In genomic region chr19:46311341-46311740, GRCm38 (mm10) we compare ENCODE assay signal across 19 mouse cellular contexts. TPM values are rescaled to one million over a fixed set of nuclear protein-coding genes. Genes with fewer than 3 reads are reported as not detected.
DNase-seq lines count a peak whose midpoint lies in the region; ATAC-seq and TF ChIP-seq lines count a peak whose summit lies in the region.
"Had no signal": no experiment of that assay in that cellular context is flagged by ENCODE, and none has a peak within 500 bp of the region (broad histone marks: within the 10 kb centered on the region; RNA-seq: fewer than 3 reads in every experiment).

No protein-coding gene starts in this region.

- peaks cover 30% of the 10 kb centered on the region for H3K36me3 ChIP-seq in hindbrain, embryonic 10.5 days
- peaks cover 22% of the 10 kb centered on the region for H3K36me3 ChIP-seq in hindbrain, embryonic 16.5 days (ENCODE audit: control insufficient read depth, insufficient read depth, low read length)
- H3K36me3 ChIP-seq in embryonic facial prominence, embryonic 10.5 days (replicated peaks): peaks cover 27% of the 10 kb centered on the region

- no peak overlapping the region for H3K4me3 ChIP-seq in cerebellum, adult 2 months (replicated peaks; ENCODE audit: insufficient read depth, low read depth, low read length)
- H3K4me3 ChIP-seq in hindbrain, embryonic 10.5 days: no peak overlapping the region
- no peak overlapping the region for H3K4me3 ChIP-seq in hindbrain, embryonic 16.5 days (ENCODE audit: low read length)
- H3K4me3 ChIP-seq in embryonic facial prominence, embryonic 10.5 days: no peak overlapping the region
- H3K4me3 ChIP-seq: forebrain, embryonic 10.5 days; heart, embryonic 10.5 days; neural tube, embryonic 15.5 days had no signal

- no peak overlapping the region for H3K4me2 ChIP-seq in hindbrain, embryonic 16.5 days (ENCODE audit: low read length)
- H3K4me2 ChIP-seq: midbrain, embryonic 11.5 days; neural tube, embryonic 15.5 days had no signal

- no peak overlapping the region for H3K9ac ChIP-seq in hindbrain, embryonic 16.5 days (ENCODE audit: low read depth, low read length)
- H3K9ac ChIP-seq: neural tube, embryonic 15.5 days had no signal

- H3K9me3 ChIP-seq in hindbrain, embryonic 10.5 days: no peaks in the 10 kb centered on the region
- no peaks in the 10 kb centered on the region for H3K9me3 ChIP-seq in hindbrain, embryonic 16.5 days (ENCODE audit: control insufficient read depth, low read length)
- no peaks in the 10 kb centered on the region for H3K9me3 ChIP-seq in embryonic facial prominence, embryonic 10.5 days
- H3K9me3 ChIP-seq: forebrain, embryonic 10.5 days; heart, embryonic 10.5 days; neural tube, embryonic 15.5 days had no signal

- no peak for ATAC-seq in hindbrain, embryonic 16.5 days
- no peak for ATAC-seq in activated CD4-positive, CD25-positive, alpha-beta regulatory T cell, adult 4 months
- ATAC-seq: hindbrain, postnatal 0 days; intestine, embryonic 16.5 days had no signal

- TF ChIP-seq POLR2A in cerebellum, adult 2 months (IDR thresholded peaks at IDR 0.05; ENCODE audit: borderline replicate concordance, insufficient read depth, low read length): no peak

- 87% methylated on average over 9 of the region's 9 CpGs for WGBS in cerebellum, adult 2 months
- WGBS in hindbrain, embryonic 10.5 days: 89% methylated on average over 9 of the region's 9 CpGs
- WGBS in hindbrain, embryonic 16.5 days: 89% methylated on average over 9 of the region's 9 CpGs
- 83% methylated on average over 9 of the region's 9 CpGs for WGBS in embryonic facial prominence, embryonic 10.5 days

- TF ChIP-seq CTCF in cerebellum, adult 2 months (IDR thresholded peaks at IDR 0.05; ENCODE audit: borderline replicate concordance, insufficient read depth, low read depth, low read length): no peak

- no peaks in the 10 kb centered on the region for H3K27me3 ChIP-seq in cerebellum, adult 2 months (ENCODE audit: control insufficient read depth, insufficient read depth, low read length)
- peaks cover 97% of the 10 kb centered on the region for H3K27me3 ChIP-seq in hindbrain, embryonic 10.5 days (ENCODE audit: insufficient read depth, poor library complexity, severe bottlenecking)
- H3K27me3 ChIP-seq in hindbrain, embryonic 16.5 days (replicated peaks; ENCODE audit: control insufficient read depth, insufficient read depth, low read length): peaks cover 26% of the 10 kb centered on the region
- peaks cover 98% of the 10 kb centered on the region for H3K27me3 ChIP-seq in embryonic facial prominence, embryonic 10.5 days (replicated peaks; ENCODE audit: low read depth, poor library complexity, severe bottlenecking)

- DNase-seq in cerebellum, adult 18-20 months: peak; percentile 8
- DNase-seq in cerebellum, adult 2 months: no peak
- peak; percentile 1 for DNase-seq in hindbrain, embryonic 10.5 days (ENCODE audit: low spot score)
- DNase-seq in right cerebral cortex, postnatal 10 days (ENCODE audit: low spot score in 2 of 2): peak; percentile 21 to 29
- DNase-seq in right cerebral cortex, adult 18-20 months: no peak
- DNase-seq in embryonic facial prominence, embryonic 10.5 days (ENCODE audit: low spot score): peak; percentile 6
- DNase-seq: adrenal gland, adult 2 months; kidney, adult 9 months; lung, postnatal 10 days; spleen, adult 18-20 months; thymus, postnatal 25 days had no signal

- H3K27ac ChIP-seq in cerebellum, adult 2 months (ENCODE audit: insufficient read depth, low read length): no peak overlapping the region
- no peak overlapping the region for H3K27ac ChIP-seq in hindbrain, embryonic 10.5 days
- H3K27ac ChIP-seq in hindbrain, embryonic 16.5 days (ENCODE audit: low read depth, low read length): no peak overlapping the region
- no peak overlapping the region for H3K27ac ChIP-seq in embryonic facial prominence, embryonic 10.5 days (replicated peaks)
- H3K27ac ChIP-seq: forebrain, embryonic 10.5 days; heart, embryonic 10.5 days; hindbrain, postnatal 0 days; neural tube, embryonic 15.5 days had no signal

- H3K4me1 ChIP-seq in cerebellum, adult 2 months (ENCODE audit: control insufficient read depth, insufficient read depth, low read length): peaks cover 4% of the 10 kb centered on the region; the same call in 1 of the 2 replicates
- peaks cover 33% of the 10 kb centered on the region for H3K4me1 ChIP-seq in hindbrain, embryonic 10.5 days (replicated peaks)
- peaks cover 13% of the 10 kb centered on the region for H3K4me1 ChIP-seq in hindbrain, embryonic 16.5 days (ENCODE audit: control insufficient read depth, insufficient read depth, low read depth, low read length)
- peaks cover 27% of the 10 kb centered on the region for H3K4me1 ChIP-seq in embryonic facial prominence, embryonic 10.5 days

RNA-seq across cellular contexts. Expression of gene Nfkb2, which starts 7.2 kb away (rescaled TPM):
- 4.2 TPM in 2 replicates for polyA plus RNA-seq in cerebellum, adult 2 months (2012; rRNA removed)
- 5.6 and 6.4 TPM in 2 replicates for polyA plus RNA-seq in hindbrain, embryonic 10.5 days (2016; fragmentation: Nextera tagmentation; extraction: Ambion mirVana)
- 2.4 and 3.3 TPM in 2 replicates for polyA plus RNA-seq in hindbrain, embryonic 16.5 days (2015; fragmentation: Nextera tagmentation; extraction: Ambion mirVana)
- polyA plus RNA-seq in embryonic facial prominence, embryonic 10.5 days (2016; fragmentation: Nextera tagmentation; extraction: Ambion mirVana): 5.6 and 5.7 TPM in 2 replicates
- polyA plus RNA-seq in activated CD4-positive, CD25-positive, alpha-beta regulatory T cell, adult 4 months (2017; shearing (Covaris generic)): 10 to 100 TPM; 19.7 to 30.4 TPM

RNA-seq across cellular contexts. Expression of gene Psd, which starts 15.6 kb away (rescaled TPM):
- 194 and 207 TPM in 2 replicates for polyA plus RNA-seq in cerebellum, adult 2 months (2012; rRNA removed)
- polyA plus RNA-seq in hindbrain, embryonic 10.5 days (2016; fragmentation: Nextera tagmentation; extraction: Ambion mirVana): 4.5 and 9.7 TPM in 2 replicates
- polyA plus RNA-seq in hindbrain, embryonic 16.5 days (2015; fragmentation: Nextera tagmentation; extraction: Ambion mirVana): 99.1 and 112 TPM in 2 replicates
- 2.5 and 3.5 TPM in 2 replicates for polyA plus RNA-seq in embryonic facial prominence, embryonic 10.5 days (2016; fragmentation: Nextera tagmentation; extraction: Ambion mirVana)
- 1 to 10 TPM; 3.4 to 4.5 TPM for polyA plus RNA-seq in activated CD4-positive, CD25-positive, alpha-beta regulatory T cell, adult 4 months (2017; shearing (Covaris generic))

RNA-seq across cellular contexts. Expression of gene Fbxl15, which starts 16.6 kb away (rescaled TPM):
- 38.8 and 41.7 TPM in 2 replicates for polyA plus RNA-seq in cerebellum, adult 2 months (2012; rRNA removed)
- 23.2 and 28.2 TPM in 2 replicates for polyA plus RNA-seq in hindbrain, embryonic 10.5 days (2016; fragmentation: Nextera tagmentation; extraction: Ambion mirVana)
- 49.4 and 55.6 TPM in 2 replicates for polyA plus RNA-seq in hindbrain, embryonic 16.5 days (2015; fragmentation: Nextera tagmentation; extraction: Ambion mirVana)
- polyA plus RNA-seq in embryonic facial prominence, embryonic 10.5 days (2016; fragmentation: Nextera tagmentation; extraction: Ambion mirVana): 17.1 and 17.2 TPM in 2 replicates
- 1 to 10 TPM; 5.6 to 6.9 TPM for polyA plus RNA-seq in activated CD4-positive, CD25-positive, alpha-beta regulatory T cell, adult 4 months (2017; shearing (Covaris generic))

RNA-seq across cellular contexts. Expression of gene Cuedc2, which starts 27.2 kb away (rescaled TPM):
- polyA plus RNA-seq in cerebellum, adult 2 months (2012; rRNA removed): 258 and 262 TPM in 2 replicates
- polyA plus RNA-seq in hindbrain, embryonic 10.5 days (2016; fragmentation: Nextera tagmentation; extraction: Ambion mirVana): 260 and 279 TPM in 2 replicates
- 343 and 362 TPM in 2 replicates for polyA plus RNA-seq in hindbrain, embryonic 16.5 days (2015; fragmentation: Nextera tagmentation; extraction: Ambion mirVana)
- 204 and 208 TPM in 2 replicates for polyA plus RNA-seq in embryonic facial prominence, embryonic 10.5 days (2016; fragmentation: Nextera tagmentation; extraction: Ambion mirVana)
- 10 to 100 TPM; 40.7 to 52.4 TPM for polyA plus RNA-seq in activated CD4-positive, CD25-positive, alpha-beta regulatory T cell, adult 4 months (2017; shearing (Covaris generic))

RNA-seq across cellular contexts. Expression of gene Mfsd13a, which starts 29.6 kb away (rescaled TPM):
- polyA plus RNA-seq in cerebellum, adult 2 months (2012; rRNA removed): 32.3 and 32.9 TPM in 2 replicates
- 10.0 and 11.9 TPM in 2 replicates for polyA plus RNA-seq in hindbrain, embryonic 10.5 days (2016; fragmentation: Nextera tagmentation; extraction: Ambion mirVana)
- 13.0 and 13.4 TPM in 2 replicates for polyA plus RNA-seq in hindbrain, embryonic 16.5 days (2015; fragmentation: Nextera tagmentation; extraction: Ambion mirVana)
- polyA plus RNA-seq in embryonic facial prominence, embryonic 10.5 days (2016; fragmentation: Nextera tagmentation; extraction: Ambion mirVana): 8.0 and 8.4 TPM in 2 replicates
- polyA plus RNA-seq in activated CD4-positive, CD25-positive, alpha-beta regulatory T cell, adult 4 months (2017; shearing (Covaris generic)): 1 to 10 TPM; 3.9 to 7.1 TPM

Comparison
In these comparisons a context has a peak if more than half of its experiments do, and no peak if none do; other contexts are left out.
1. DNase-seq: peak in cerebellum, adult 18-20 months (2 of 2), hindbrain, embryonic 10.5 days (single experiment), right cerebral cortex, postnatal 10 days (2 of 2) and embryonic facial prominence, embryonic 10.5 days (single experiment); none in cerebellum, adult 2 months (0 of 2) and right cerebral cortex, adult 18-20 months (single experiment).